Mouse (Mus musculus) telencephalon, adult 2 months (tissue): ENCODE data around the gene Fbxw2.
"Not testable (repeated sequence)": the region's sequence is repeated elsewhere in the genome, so short reads cannot be mapped to it uniquely, and the experiment has no call there.

ENCODE experiments used
- DNase-seq: peaks from one replicate; pipeline ENCODE4 v3.0.0-alpha.2; 2011; ENCODE audit warnings: low read depth, low spot score

The Fbxw2 gene

DNA sequence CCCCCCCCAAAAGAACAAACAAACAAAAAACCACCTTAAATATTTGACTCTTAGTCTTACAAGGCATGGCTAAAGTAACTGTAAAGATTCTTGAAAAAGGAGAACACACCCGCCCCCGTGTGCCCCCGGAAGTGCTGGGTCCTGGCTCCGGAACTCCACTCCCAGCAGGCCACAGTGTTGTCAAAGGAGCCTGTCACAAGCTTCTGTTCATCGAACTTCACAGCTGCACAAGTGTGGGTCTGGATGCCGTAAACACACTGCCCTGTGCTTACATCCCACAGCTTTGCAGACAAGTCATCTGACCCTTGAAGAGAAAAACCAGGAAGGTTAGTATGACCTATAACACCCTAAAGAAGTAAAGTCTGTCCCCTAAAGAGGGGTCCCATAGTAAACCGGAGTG lies 13.4 kb downstream of the Fbxw2 start:
- no peak for DNase-seq

DNA sequence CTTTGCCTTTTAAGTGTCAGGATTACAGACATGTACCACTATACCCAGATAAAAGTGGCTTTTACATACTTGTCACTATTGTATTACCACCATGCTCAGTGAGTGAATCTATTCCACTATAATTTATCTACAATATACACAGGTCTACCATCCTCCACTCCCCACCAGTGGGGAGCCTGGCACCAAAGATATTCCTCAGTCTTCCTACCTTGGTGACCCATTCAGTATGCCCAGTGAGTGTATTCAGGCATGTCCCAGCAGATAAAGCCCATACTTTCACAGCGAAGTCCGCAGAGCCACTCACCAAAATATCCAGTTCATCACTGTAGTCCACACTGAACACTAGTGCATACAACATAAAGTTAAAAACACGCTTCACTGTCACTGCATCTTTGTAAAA lies 15.3 kb downstream of the Fbxw2 start:
- no peak for DNase-seq

DNA sequence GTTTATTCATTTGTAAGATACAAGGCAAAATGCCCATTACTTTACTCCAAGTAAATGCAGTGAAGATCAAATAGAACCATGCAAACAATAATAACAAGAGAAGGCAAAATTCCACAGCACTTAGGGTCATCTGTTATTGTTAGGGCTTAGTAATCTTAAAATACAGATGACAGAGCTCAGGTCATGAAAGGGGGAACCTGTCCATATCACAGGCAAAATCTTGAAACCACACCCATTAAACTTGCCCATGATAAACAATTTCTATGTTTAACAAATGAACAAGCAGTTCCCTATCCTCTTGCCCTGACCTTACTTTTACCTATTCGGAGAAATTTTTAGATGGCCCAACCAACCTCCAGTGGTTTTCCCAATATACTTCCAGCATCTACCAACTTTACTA lies 16.5 kb downstream of the Fbxw2 start:
- no peak for DNase-seq

GRCm38 (mm10) chr2:34808057-34808456 lies 18.1 kb downstream of the Fbxw2 start:
- no peak for DNase-seq

DNA sequence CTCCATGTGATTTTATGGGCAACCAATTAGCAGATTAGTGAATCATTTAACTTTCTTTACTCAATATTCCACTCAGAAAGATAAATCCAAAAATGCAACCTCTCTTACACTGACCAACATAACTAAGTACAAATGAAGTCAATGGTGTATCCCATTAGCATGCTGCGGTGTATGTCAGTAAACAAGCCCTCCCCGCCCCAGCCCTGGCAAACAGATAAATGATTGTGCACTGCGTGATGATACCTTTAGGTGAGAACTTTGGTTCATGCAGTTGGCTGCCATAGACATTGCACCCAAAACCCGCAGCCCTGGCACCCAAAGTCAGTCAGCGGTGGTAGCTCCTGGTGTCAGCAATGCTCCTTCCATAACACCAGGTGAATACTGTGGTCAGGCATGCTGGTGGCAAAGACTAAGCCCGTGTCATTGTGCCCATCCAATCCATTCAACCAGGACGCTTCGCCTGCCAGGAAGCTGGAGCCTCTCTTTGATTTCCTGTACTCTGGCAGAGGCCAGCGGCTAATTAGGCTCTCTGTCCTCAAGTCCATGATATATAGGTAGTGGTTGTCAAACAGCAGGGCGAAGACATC lies 20.7 kb downstream of the Fbxw2 start:
- no peak for DNase-seq

DNA sequence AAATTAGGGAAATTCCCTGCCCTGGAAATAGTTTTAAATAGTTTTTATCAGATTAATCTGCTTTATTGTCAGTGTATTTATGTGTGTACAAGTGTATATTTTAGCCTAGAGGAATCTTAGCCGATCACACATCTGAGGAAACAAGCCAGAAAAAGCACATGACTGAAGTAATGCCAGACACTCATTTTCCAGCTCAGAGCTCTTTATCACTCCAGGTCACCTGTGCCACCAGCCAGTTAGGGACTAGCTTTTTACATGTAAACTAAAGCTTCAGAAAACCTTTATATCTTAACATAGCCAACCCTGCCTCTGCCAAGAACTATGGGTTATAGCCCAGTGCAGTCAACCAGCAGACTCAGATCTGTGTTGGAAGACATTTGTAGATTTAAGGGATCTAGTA lies 21.3 kb downstream of the Fbxw2 start:
- DNase-seq, result no peak

DNA sequence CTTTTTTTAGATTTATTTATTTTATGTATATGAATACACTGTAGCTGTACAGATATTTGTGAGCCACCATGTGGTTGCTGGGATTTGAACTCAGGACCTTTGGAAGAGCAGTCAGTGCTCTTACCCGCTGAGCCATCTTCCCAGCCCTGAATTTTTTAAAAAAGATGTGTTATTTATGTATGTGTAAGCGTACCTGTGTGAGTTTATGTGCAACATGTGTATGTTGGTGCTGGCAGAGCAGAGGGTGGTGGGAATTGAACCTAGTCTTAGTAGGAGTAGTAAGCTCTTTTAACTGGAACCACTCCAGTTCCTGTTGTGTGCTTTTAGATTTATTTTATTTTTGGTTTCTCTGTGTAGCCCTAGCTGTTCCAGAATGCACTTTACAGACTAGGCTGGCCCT lies 21.9 kb downstream of the Fbxw2 start:
- DNase-seq, result no peak

GRCm38 (mm10) chr2:34803746-34804145 lies 22.4 kb downstream of the Fbxw2 start:
- no peak for DNase-seq

GRCm38 (mm10) chr2:34802565-34803245 lies 23.4 kb downstream of the Fbxw2 start:
- DNase-seq, result not testable (repeated sequence)

DNA sequence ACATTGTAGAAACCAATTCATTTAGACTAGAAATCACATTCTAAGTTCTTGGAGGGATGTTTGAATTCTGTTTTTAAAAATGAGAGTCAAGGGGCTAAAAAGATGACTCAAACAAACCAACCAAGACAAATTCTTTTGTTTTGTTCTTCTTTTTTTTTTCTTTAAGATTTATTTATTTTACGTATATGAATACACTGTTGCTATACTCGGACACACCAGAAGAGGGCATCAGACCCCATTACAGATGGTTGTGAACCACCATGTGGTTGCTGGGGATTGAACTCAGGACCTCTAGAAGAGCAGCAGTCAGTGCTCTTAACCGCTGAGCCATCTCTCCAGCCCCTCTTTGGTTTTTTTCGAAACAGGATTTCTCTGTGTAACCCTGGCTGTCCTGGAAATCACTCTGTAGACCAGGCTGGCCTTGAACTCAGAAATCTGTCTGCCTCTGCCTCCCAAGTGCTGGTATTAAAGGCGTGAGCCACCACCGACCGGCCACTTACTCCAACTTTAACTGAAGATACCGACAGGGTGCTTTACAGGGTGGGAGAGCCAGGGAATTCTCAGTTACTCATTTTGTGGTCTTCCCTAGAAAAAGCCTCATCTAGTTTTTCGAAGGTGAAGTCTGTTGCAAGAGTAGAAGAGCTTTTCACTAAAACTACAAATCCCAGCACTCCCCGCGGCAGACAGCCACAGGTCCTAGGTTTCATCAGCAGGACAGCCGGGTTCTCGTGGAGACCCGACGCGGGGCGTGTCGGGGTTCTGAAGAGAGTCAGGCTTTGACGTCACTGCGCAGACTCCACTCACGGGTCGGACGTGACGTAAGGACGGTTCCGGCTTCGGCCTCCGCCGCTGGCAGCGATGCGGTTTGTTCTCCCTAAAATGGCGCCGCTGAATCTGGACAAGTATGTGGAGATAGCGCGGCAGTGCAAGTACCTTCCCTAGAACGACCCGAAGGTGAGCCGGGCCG lies 24.3 kb downstream of the Fbxw2 start:
- DNase-seq, result peak; percentile 99

GRCm38 (mm10) chr2:34800371-34800770 lies 25.7 kb downstream of the Fbxw2 start:
- no peak for DNase-seq

GRCm38 (mm10) chr2:34799357-34800256 lies 26.5 kb downstream of the Fbxw2 start, which contains the start of gene Rabepk:
Gene Rabepk, minus strand, starts transcription at chr2:34799912.
- peak; percentile 72 for DNase-seq

- DNase-seq, result no peak
These were observed 30.7 kb downstream of the Fbxw2 start for GRCm38 (mm10) chr2:34795426-34795825.

DNA sequence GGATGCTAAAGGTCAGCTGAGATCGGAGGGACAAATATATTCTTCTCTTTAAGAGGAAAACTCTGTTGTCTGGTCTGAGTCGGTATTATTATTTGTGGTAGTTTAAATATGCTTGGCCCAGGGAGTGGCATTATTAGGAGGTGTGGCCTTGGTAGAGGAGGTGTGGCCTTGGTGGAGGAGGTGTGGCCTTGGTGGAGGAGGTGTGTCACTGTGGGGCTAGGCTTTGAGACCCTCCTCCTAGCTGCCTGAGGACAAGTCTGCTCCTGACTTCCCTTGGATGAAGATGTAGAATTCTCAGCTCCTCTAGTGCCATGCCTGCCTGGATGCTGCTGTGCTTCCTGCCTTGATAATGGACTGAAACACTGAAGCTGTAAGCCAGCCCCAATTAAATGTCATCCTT lies 31.6 kb downstream of the Fbxw2 start:
- no peak for DNase-seq

GRCm38 (mm10) chr2:34792543-34792942 lies 33.6 kb downstream of the Fbxw2 start:
- DNase-seq, result not testable (repeated sequence)

- no peak for DNase-seq
These were observed 35.8 kb downstream of the Fbxw2 start for GRCm38 (mm10) chr2:34790282-34790681.

GRCm38 (mm10) chr2:34784085-34784484 lies 42.0 kb downstream of the Fbxw2 start:
- DNase-seq, result no peak

- DNase-seq, result no peak
These were observed 42.8 kb downstream of the Fbxw2 start for GRCm38 (mm10) chr2:34783064-34784020.

DNA sequence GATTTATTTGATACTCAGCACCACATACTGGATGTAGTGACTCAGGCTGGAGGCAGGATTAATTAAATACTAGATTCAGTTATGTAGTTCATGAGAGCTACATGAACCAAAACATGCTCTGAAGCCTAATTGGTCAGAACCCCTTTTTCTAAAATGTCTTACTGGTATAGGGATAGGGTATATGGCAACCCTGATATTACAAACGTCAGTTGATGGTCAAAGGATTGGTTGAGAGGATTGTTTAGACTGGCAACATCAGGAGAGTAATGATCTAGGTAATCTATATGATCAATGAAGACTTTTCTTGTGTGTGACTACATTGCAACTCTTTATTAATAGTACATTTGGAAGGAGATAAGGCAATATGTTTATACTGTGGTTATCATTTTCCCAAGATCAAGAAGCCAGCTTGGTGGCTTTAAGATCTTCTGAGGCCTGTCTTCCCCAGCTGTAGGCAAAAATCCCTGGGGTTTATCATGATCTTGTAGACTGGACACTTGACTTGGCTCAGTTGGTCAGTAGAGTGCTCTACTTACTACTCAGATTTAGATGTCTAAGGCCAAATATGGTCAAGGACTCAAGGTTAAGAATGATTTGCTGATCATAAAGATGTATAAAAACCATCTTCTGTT lies 48.8 kb downstream of the Fbxw2 start:
- no peak for DNase-seq

GRCm38 (mm10) chr2:34774493-34774892 lies 51.6 kb downstream of the Fbxw2 start:
- no peak for DNase-seq
